Mouse (Mus musculus): ENCODE data around the gene Clmn. TPM values are rescaled to one million over a fixed set of nuclear protein-coding genes. Genes with fewer than 3 reads are reported as not detected.
"Not testable (repeated sequence)": the region's sequence is repeated elsewhere in the genome, so short reads cannot be mapped to it uniquely, and the experiment has no call there.

Clmn gene
- polyA plus RNA-seq, 1 experiment from 2014 or later, result 2.0 TPM

GRCm38 (mm10) chr12:104733165-104733564 is 131.7 kb downstream of the Clmn start:
- Histone ChIP-seq H3K27me3 (replicated peaks; ENCODE audit: insufficient read depth, low read length) (no peaks in the 10 kb centered on the region), H3K4me2 (replicated peaks; ENCODE audit: low read depth, low read length) (no peak overlapping the region), H3K4me1 (ENCODE audit: insufficient read depth, low read depth, low read length) (no peaks in the 10 kb centered on the region), H3K36me3 (ENCODE audit: insufficient read depth, low read length) (peaks cover 24% of the 10 kb centered on the region), H3K9ac (replicated peaks; ENCODE audit: low read depth) (no peak overlapping the region), H3K27ac (ENCODE audit: low read length) (no peak overlapping the region), H3K4me3 (ENCODE audit: low read depth, low read length) (no peak overlapping the region), H3K9me3 (ENCODE audit: low read length) (no peaks in the 10 kb centered on the region)
- DNase-seq (ENCODE audit: low spot score) (no peak), ATAC-seq (no peak)
- no peak for TF ChIP-seq CTCF (IDR thresholded peaks at IDR 0.05)
- TF ChIP-seq EP300 (IDR thresholded peaks at IDR 0.05), result no peak

GRCm38 (mm10) chr12:104731782-104732181 is 133.1 kb downstream of the Clmn start:
- Histone ChIP-seq H3K4me1 (ENCODE audit: insufficient read depth, low read depth, low read length) (no peaks in the 10 kb centered on the region), H3K4me3 (ENCODE audit: low read depth, low read length) (no peak overlapping the region), H3K4me2 (replicated peaks; ENCODE audit: low read depth, low read length) (no peak overlapping the region), H3K9me3 (ENCODE audit: low read length) (no peaks in the 10 kb centered on the region), H3K36me3 (ENCODE audit: insufficient read depth, low read length) (peaks cover 34% of the 10 kb centered on the region), H3K9ac (replicated peaks; ENCODE audit: low read depth) (no peak overlapping the region), H3K27ac (ENCODE audit: low read length) (no peak overlapping the region), H3K27me3 (replicated peaks; ENCODE audit: insufficient read depth, low read length) (no peaks in the 10 kb centered on the region)
- ATAC-seq (no peak), DNase-seq (ENCODE audit: low spot score) (no peak)
- TF ChIP-seq EP300 (IDR thresholded peaks at IDR 0.05) (no peak), CTCF (IDR thresholded peaks at IDR 0.05) (no peak)
- WGBS, result 89% methylated on average over 3 of the region's 3 CpGs

- H3K27ac ChIP-seq (ENCODE audit: low read length); H3K4me3 ChIP-seq (ENCODE audit: low read depth, low read length); H3K4me2 ChIP-seq (replicated peaks; ENCODE audit: low read depth, low read length); H3K4me1 ChIP-seq (ENCODE audit: insufficient read depth, low read depth, low read length); DNase-seq (ENCODE audit: low spot score); H3K9ac ChIP-seq (replicated peaks; ENCODE audit: low read depth); H3K27me3 ChIP-seq (replicated peaks; ENCODE audit: insufficient read depth, low read length); ATAC-seq; H3K9me3 ChIP-seq (ENCODE audit: low read length): not testable (repeated sequence)
- 85% methylated on average over 2 of the region's 2 CpGs for WGBS
- peaks cover 53% of the 10 kb centered on the region for H3K36me3 ChIP-seq (ENCODE audit: insufficient read depth, low read length)
These were observed 138.4 kb downstream of the Clmn start for GRCm38 (mm10) chr12:104726436-104726835.

GRCm38 (mm10) chr12:104722056-104722455 is 142.8 kb downstream of the Clmn start:
- no peaks in the 10 kb centered on the region for H3K27me3 ChIP-seq (replicated peaks; ENCODE audit: insufficient read depth, low read length)
- ATAC-seq (peak; percentile 80), DNase-seq (ENCODE audit: low spot score) (peak; percentile 71)
- H3K9ac ChIP-seq (replicated peaks; ENCODE audit: low read depth), result no peak overlapping the region
- 62% methylated on average over 10 of the region's 10 CpGs for WGBS
- H3K4me3 ChIP-seq (ENCODE audit: low read depth, low read length), result no peak overlapping the region
- peaks cover 20% of the 10 kb centered on the region; the same call in 1 of the 2 replicates for H3K36me3 ChIP-seq (ENCODE audit: insufficient read depth, low read length)
- H3K4me2 ChIP-seq (replicated peaks; ENCODE audit: low read depth, low read length), result no peak overlapping the region
- H3K27ac ChIP-seq (ENCODE audit: low read length), result no peak overlapping the region
- no peaks in the 10 kb centered on the region for H3K4me1 ChIP-seq (ENCODE audit: insufficient read depth, low read depth, low read length)
- no peaks in the 10 kb centered on the region for H3K9me3 ChIP-seq (ENCODE audit: low read length)
- TF ChIP-seq CTCF (IDR thresholded peaks at IDR 0.05), result no peak
- no peak; the same call in 1 of the 2 replicates for TF ChIP-seq EP300 (IDR thresholded peaks at IDR 0.05)

GRCm38 (mm10) chr12:104721011-104721410 is 143.9 kb downstream of the Clmn start:
- ATAC-seq, result no peak
- TF ChIP-seq CTCF (IDR thresholded peaks at IDR 0.05) (no peak), EP300 (IDR thresholded peaks at IDR 0.05) (no peak)

GRCm38 (mm10) chr12:104718956-104719355 is 145.9 kb downstream of the Clmn start:
- Histone ChIP-seq H3K9ac (replicated peaks; ENCODE audit: low read depth) (no peak overlapping the region), H3K4me1 (ENCODE audit: insufficient read depth, low read depth, low read length) (no peaks in the 10 kb centered on the region), H3K4me2 (replicated peaks; ENCODE audit: low read depth, low read length) (no peak overlapping the region), H3K27ac (ENCODE audit: low read length) (no peak overlapping the region), H3K4me3 (ENCODE audit: low read depth, low read length) (no peak overlapping the region), H3K27me3 (replicated peaks; ENCODE audit: insufficient read depth, low read length) (no peaks in the 10 kb centered on the region), H3K9me3 (ENCODE audit: low read length) (no peaks in the 10 kb centered on the region), H3K36me3 (ENCODE audit: insufficient read depth, low read length) (peaks cover 16% of the 10 kb centered on the region; the same call in 1 of the 2 replicates)
- TF ChIP-seq CTCF (IDR thresholded peaks at IDR 0.05) (no peak), EP300 (IDR thresholded peaks at IDR 0.05) (no peak)
- 75% methylated on average over 5 of the region's 5 CpGs for WGBS
- ATAC-seq (peak; percentile 32; the same call in 1 of the 2 replicates), DNase-seq (ENCODE audit: low spot score) (no peak)

More at GRCm38 (mm10) chr12:104721011-104721410, 143.9 kb downstream of the Clmn start:
- Histone ChIP-seq H3K4me2 (replicated peaks; ENCODE audit: low read depth, low read length) (no peak overlapping the region), H3K9me3 (ENCODE audit: low read length) (no peaks in the 10 kb centered on the region), H3K4me3 (ENCODE audit: low read depth, low read length) (no peak overlapping the region), H3K9ac (replicated peaks; ENCODE audit: low read depth) (no peak overlapping the region), H3K4me1 (ENCODE audit: insufficient read depth, low read depth, low read length) (no peaks in the 10 kb centered on the region), H3K27me3 (replicated peaks; ENCODE audit: insufficient read depth, low read length) (no peaks in the 10 kb centered on the region), H3K36me3 (ENCODE audit: insufficient read depth, low read length) (peaks cover 18% of the 10 kb centered on the region; the same call in 1 of the 2 replicates), H3K27ac (ENCODE audit: low read length) (no peak overlapping the region)
- no peak for DNase-seq (ENCODE audit: low spot score)
- WGBS, result 95% methylated on average over 3 of the region's 3 CpGs

- TF ChIP-seq CTCF (IDR thresholded peaks at IDR 0.05) (no peak), EP300 (IDR thresholded peaks at IDR 0.05) (no peak)
- H3K4me1 ChIP-seq (ENCODE audit: insufficient read depth, low read depth, low read length), result no peaks in the 10 kb centered on the region
- no peaks in the 10 kb centered on the region for H3K27me3 ChIP-seq (replicated peaks; ENCODE audit: insufficient read depth, low read length)
- no peaks in the 10 kb centered on the region for H3K9me3 ChIP-seq (ENCODE audit: low read length)
- no peak overlapping the region for H3K4me2 ChIP-seq (replicated peaks; ENCODE audit: low read depth, low read length)
- H3K9ac ChIP-seq (replicated peaks; ENCODE audit: low read depth), result no peak overlapping the region
- no peak overlapping the region for H3K4me3 ChIP-seq (ENCODE audit: low read depth, low read length)
- H3K27ac ChIP-seq (ENCODE audit: low read length), result no peak overlapping the region
- peaks cover 14% of the 10 kb centered on the region; the same call in 1 of the 2 replicates for H3K36me3 ChIP-seq (ENCODE audit: insufficient read depth, low read length)
- DNase-seq (ENCODE audit: low spot score), result no peak
- 91% methylated on average over 5 of the region's 5 CpGs for WGBS
- no peak for ATAC-seq
These were observed 148.5 kb downstream of the Clmn start for GRCm38 (mm10) chr12:104716409-104716808.
